Mouse (Mus musculus): ENCODE measurements around the gene Ifi47.

Ifi47 gene

GRCm38 (mm10) chr11:49089735-49090507, 13.5 kb downstream of the Ifi47 start:
- DNase-seq (ENCODE audit: low read depth, low spot score) = no peak

- no peak for DNase-seq (ENCODE audit: low read depth, low spot score)
Observed at GRCm38 (mm10) chr11:49090551-49090950, 14.2 kb downstream of the Ifi47 start.

- no peak for DNase-seq (ENCODE audit: low read depth, low spot score)
Observed at GRCm38 (mm10) chr11:49091171-49091570, 14.8 kb downstream of the Ifi47 start.

DNA sequence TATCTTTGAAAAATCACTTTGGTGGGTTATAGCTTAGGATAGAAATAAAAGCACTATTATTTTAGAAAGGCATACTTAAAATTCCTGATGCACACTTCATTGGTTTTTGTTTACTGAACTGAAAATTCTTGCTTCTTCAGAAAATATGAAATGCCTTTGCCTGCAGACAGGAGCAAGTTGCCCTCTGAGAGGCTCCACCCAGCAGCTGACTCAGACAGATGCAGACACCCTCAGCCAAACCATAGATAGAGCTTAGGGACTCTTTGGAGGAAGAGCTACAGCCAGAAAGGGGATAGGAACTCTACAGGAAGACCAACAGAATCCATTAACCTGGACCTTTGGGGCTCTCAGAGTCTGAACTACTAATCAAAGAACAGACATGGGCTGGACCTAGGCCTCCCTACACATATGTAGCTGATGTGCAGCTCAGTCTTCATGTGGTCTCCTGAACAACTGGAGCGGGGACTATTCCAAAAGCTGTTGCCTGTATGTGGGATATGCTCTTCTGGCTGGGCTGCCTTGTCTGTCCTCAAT, 15.7 kb downstream of the Ifi47 start:
- DNase-seq (ENCODE audit: low read depth, low spot score) = no peak

DNA sequence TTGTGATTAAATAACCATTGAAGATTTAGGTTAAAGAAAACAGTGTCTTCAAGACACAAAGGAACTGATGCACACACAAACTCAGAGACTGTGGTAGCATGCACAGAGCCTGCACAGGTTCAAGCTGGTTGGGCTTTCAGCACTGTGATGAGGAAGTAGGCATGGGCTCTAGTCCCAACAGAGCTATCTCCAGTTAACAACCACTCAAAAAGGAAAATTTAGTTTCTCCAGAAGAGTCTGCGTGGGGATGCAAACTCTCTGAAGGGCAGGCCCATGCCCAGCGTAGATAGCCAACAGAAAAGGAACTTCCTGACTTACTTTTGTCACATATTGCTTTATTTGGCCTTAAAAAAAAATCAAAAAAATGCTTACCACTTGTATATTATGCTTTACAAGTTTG, 16.4 kb downstream of the Ifi47 start:
- no peak for DNase-seq (ENCODE audit: low read depth, low spot score)

DNA sequence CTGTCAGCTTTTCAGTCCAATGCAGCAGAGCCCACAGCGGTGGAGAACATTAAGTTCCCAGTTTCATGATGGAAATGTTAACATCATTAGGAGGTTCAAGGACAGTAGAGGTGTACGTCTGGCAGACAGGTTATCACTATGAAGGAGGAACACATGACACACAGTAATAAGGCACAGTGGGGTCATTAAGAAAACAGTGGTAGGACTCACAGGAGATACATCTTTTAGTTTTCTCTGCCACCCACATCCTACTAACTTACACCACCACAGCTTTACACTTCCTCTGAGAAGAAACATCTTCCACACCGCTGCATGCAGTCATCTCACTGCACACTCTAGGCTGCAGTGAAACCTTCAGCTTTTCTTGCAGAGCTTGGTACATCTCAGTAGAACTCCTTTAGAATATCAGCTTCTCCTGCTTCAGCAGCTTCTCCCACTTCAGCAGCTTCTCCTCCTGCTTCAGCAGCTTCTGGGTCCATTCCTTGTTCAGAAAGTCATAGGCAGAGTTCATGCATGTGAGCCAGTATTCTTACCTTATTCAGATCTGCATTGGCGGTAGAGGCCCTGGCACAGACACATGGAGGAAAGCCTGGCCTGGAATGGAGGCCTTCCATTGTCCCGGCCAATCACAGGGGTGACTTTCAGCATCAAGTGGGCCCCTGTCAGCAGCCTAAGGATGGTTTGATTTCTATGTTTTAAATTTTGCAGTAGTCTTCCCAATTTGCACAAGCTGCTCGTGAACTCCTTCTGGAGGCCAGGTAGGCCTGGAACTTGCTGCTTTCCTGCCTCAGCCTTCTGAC, 17.7 kb downstream of the Ifi47 start:
- no peak for DNase-seq (ENCODE audit: low read depth, low spot score)

- no peak for DNase-seq (ENCODE audit: low read depth, low spot score)
Observed at GRCm38 (mm10) chr11:49095367-49095766, 19.0 kb downstream of the Ifi47 start.

GRCm38 (mm10) chr11:49100409-49100808, 24.0 kb downstream of the Ifi47 start:
- no peak for DNase-seq (ENCODE audit: low read depth, low spot score)

DNA sequence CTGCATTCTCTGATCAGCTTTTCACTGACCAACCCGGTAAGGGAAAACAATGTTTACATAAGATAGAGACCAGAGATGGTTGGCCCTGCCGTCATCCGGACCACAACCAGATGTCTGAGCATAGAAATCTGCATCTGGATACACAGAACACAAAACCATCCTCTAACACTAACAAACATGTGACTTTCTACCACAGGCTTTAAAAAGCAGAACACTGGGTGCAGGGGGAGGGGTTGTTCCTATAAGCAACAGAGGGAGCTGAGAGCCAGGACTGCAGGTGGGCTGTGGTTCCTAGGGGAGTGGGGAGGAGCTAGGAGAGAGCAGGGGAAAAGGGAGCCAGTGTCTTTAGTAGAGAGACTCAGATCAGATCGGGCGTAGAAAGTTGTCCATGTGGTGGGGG, 25.1 kb downstream of the Ifi47 start:
- DNase-seq (ENCODE audit: low read depth, low spot score) = no peak

DNA sequence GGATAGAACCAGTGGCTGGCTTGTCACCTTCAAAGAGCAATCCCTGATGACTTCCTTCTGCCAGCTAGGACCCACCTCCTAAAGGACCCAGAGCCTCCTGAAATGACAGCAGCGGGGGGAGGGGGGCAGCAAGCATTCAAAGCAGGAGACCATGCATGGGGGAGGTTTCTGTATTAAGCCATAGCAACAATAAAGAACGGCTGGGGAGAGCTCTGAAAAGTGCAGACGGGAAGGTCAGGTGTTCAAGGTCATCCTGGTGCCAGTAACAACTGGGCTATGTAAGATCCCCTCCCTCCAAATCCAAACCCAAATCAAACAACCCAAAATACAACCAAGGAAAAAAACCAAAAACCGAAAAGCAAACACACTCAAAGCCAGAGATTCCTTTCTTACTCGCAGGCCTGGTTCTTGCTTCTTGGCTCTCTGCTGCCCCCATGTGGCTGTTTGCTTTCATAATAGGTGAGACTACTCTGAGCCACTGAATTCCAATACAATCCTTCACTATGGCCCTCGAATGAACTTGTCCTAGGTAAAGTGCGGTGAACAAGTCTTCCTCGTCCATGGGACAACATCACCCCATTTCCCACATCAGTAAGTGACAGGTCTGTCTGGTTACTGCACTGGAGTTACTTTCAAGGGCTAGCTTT, 26.8 kb downstream of the Ifi47 start:
- DNase-seq (ENCODE audit: low read depth, low spot score) = peak; percentile 67

DNA sequence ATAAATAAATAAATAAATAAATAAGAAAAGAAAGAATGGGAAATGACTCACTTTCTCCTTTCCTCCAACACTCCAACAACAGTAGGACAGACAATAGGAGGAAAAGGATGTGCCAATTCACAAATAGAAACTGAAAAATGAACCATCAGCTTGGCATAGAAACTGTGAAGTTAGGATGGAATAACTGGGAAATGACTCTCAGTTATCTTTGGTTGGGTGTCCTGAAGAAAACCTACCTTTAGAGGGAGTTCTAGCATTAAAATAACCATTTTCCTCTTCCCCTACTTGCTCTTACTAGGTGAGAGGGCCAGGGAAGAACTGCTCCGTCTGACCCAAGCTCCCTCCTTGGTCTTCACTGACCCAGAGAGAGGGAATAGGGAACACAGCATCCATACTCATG, 29.4 kb downstream of the Ifi47 start:
- no peak for DNase-seq (ENCODE audit: low read depth, low spot score)

GRCm38 (mm10) chr11:49107650-49108537, 31.5 kb downstream of the Ifi47 start:
- no peak for DNase-seq (ENCODE audit: low read depth, low spot score)

DNA sequence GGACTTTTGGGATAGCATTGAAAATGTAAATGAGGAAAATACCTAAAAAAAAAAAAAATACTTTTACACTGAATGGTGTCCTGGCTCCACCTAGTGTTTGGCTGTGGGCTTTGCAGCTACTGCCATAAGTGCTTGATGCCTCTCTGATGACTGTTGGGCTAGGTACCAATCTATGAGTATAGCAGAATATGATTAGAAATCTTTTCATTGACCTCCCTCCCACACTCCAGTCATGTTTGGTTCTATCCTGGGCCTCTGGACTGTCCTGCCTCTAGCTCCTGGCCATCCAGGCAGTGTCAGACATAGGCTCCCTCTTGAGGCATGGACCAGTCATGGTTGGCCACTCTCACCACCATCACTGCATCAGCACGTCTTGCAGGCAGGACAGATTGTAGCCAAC, 32.4 kb downstream of the Ifi47 start:
- DNase-seq (ENCODE audit: low read depth, low spot score) = no peak

- no peak for DNase-seq (ENCODE audit: low read depth, low spot score)
Observed at GRCm38 (mm10) chr11:49111000-49111399, 34.6 kb downstream of the Ifi47 start.

DNA sequence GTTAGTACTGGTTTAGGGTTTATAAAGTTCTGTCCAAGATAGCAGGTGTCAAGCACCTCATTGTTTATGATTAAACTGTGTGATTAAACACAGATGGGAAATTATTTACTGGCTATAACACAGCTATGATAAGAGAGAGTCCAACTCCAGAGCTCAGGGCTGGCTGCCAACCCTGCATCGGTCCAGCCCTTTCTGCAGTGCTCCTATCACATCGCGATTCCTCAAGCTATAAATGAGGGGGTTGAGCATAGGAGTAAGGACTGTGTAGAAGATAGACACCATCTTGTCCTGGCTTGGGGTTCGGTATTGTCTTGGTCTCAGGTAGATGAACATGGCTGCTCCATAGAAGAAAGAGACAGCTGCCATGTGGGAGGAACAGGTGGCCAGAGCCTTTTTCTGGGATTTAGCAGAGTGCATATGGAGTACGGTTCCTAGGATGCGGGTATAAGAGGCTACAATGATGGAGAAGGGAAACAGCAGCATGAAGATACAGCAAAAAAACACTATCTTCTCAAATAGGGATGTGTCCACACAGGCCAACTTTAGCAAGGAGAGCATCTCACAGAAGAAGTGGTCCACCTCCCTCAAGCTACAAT, 36.3 kb downstream of the Ifi47 start:
- DNase-seq (ENCODE audit: low read depth, low spot score) = no peak

DNA sequence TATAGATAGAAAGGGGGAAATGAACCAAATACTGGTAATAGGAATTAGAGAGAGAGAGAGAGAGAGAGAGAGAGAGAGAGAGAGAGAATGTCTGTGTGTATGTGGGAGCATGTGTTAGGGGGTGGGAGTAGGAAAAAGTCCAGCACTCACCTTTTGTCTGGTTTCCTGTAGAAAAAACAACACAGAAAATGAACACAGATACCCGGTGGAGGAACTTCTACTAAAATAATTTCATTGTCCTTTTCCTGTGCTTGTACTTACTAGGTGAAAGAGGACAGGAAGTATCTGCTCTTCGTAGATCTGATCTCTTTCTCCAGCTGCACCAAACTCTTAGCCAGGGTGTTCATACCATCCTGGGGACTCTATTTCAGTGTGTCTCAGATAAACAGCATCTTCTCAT, 37.8 kb downstream of the Ifi47 start:
- DNase-seq (ENCODE audit: low read depth, low spot score) = no peak

DNA sequence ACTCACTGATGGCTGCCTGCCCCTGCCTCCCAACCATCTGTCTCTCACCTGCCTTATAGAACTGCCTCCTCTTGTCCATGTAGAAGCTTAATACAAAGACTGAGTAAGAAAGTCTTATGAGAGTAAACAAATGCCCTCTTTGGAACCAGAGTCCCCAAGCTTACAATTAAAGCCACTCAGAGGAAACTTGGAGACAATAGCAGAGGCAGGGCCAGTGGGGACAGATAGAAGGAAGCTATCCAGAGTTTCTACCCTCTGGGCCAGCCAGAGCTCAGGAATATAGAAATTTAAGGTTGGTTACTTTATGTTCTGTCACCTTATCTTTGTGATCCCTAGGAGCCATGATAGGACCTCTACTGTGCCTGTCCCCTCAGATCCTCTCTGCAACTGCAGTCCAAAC, 38.4 kb downstream of the Ifi47 start, which contains the start of gene Olfr1396:
Olfr1396 (minus strand) TSS at position 101 of the 400 bp plus-strand sequence.
- no peak for DNase-seq (ENCODE audit: low read depth, low spot score)

GRCm38 (mm10) chr11:49119635-49120034, 43.2 kb downstream of the Ifi47 start:
- no peak for DNase-seq (ENCODE audit: low read depth, low spot score)

GRCm38 (mm10) chr11:49124169-49124568, 47.8 kb downstream of the Ifi47 start:
- DNase-seq (ENCODE audit: low read depth, low spot score) = no peak

DNA sequence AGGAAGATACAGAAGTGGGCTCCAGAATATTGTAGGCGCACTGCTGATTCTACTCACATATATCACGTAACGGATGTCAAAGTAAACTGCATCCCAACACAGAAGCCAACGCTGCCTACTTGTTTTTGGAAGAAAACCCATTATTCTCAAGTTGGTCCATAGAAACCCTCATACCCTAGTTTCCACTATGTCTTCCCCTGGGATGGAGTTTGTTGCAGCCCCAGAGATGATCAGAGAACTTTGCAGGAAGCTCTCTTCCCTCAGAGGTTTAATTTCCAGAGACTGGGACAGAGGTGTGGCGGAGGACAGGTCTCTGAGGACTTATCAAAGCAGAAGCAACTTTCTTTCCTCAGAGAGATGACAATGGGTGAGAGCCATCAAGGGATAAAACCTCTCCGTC, 65.6 kb downstream of the Ifi47 start, which contains the start of gene Olfr1395:
Olfr1395 (plus strand) TSS at position 301 of the 400 bp plus-strand sequence.
- no peak for DNase-seq (ENCODE audit: low read depth, low spot score)

Measured in brain, embryonic 18.5 days (tissue).